Mouse (Mus musculus) gastrocnemius, postnatal 14 days (tissue): ENCODE measurements around the gene Zfp639. TPM values are rescaled to one million over a fixed set of nuclear protein-coding genes. Genes with fewer than 3 reads are reported as not detected.
A peak's percentile ranks its signal among the peaks of the same experiment; 100 is the strongest.

Experiments
- DNase-seq: peaks from one replicate; pipeline ENCODE4 v3.0.0; 2021; ENCODE audit warnings: mixed read lengths
- intact Hi-C: fragments of 180-260 bp; cut with DNase I; formaldehyde crosslinking; loops from one replicate; pipeline ENCODE4 v1.15.1; 2025; ENCODE audit warnings: low total_unique reads
- long read RNA-seq, 2 experiments: library from polyadenylated mRNA; stranded (forward); transcript quantifications; one replicate each; pipeline ENCODE4 v2.0.0; 2021
- total RNA-seq, 2 experiments: library from RNA; stranded (reverse); gene quantifications; 2 replicates each; pipeline ENCODE4 v1.2.3; 2021

The Zfp639 gene
- 10 to 100 TPM; 17.9 to 19.8 TPM for total RNA-seq
- long read RNA-seq, experiment 1, partial matches to known transcripts: 2 of 18 reads
- long read RNA-seq, experiment 1, other reads (novel, unspliced or antisense): 9 of 18 reads
- long read RNA-seq, experiment 2, transcript Zfp639-202 (7 exons, 1,988 nt): major isoform, 11 of 21 reads
- long read RNA-seq, experiment 2, partial matches to known transcripts: 2 of 21 reads
- long read RNA-seq, experiment 2, other reads (novel, unspliced or antisense): 5 of 21 reads

DNA sequence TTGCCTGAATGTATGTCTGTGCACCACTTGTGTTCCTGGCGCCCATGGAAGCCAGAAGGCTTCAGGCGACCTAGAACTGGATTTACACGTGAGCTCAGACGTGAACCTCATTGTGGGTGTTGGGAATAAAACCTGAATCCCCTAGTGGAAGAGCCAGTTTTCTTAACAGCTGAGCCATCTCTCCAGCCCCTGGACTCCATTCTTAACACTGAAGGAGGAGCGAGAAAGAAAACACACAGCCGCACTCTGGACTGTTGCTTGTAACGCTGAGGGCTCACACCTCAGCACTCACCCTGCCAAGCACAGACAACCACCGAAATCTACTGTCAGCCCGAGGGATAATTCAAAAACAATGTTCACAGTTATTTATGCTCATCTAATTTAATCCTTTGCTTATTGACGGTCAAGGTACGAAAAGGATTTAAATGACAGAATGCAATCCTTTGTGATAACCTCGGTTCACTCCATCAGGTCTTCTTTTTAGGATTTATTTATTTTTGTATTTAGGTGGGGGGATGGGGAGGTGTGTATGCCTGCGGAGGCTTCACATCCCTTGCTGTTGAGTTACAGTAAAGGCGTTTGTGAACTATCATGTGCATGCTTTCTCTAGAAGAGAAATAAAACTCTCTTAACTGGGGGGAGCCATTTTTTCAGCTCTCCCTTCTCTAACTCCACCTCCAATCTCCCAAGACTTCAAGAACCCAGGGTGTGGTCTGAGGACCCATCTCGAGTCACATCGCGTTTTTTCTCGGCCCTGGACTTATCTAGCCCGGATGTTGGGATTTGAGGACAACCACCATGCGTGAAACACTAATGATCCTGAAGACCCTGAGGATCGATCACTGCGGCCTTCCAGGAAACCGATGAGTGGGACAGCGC lies at the start of gene Zfp639:
Gene Zfp639, plus strand, starts transcription at position 764 of the 879 bp plus-strand sequence.
- intact Hi-C loops: loop anchor here (2.0 kb wide), 1 partner anchor 177 kb away; no protein-coding TSS in a partner anchor
- DNase-seq: no peak

DNA sequence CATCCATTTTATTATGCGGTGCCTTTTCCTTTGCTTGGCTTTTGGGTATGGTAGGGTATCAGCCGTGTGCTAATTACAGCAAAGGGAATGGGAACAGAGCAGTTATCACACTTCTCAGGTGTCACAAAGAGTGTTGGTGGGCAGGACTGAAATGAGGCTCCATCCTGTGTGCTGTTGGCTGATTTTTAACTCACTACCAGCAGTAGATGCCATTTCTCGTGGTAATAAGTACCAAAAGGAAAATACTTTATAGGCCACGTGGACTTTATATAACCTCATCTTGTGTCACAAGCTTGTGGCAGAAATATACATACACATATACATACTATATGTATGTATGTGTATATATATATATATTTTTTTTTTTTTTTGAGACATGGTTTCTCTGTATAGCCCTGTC lies 42.7 kb upstream of the Zfp639 start:
- DNase-seq: no peak
- intact Hi-C loops: no loop called here

DNA sequence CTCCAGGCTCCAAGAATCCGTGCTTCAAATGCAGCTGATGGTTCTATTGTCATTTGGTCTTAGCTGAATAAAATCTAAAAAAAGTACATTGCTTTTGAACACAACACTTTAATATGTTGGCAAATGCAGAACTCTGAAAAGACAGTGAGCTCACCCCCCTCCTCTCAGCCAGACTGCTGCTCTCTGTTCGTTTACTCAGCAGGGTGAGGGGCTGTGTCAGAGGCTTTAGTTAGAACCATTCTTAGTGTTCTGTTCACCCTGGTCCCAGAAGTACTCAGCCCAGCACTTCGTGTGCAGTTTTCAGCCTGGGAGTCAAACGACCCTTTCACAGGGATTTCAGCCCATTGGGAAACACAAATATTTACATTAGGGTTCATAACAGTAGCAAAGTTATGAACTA lies 41.6 kb upstream of the Zfp639 start:
- no peak for DNase-seq
- intact Hi-C loops: no loop called here

- DNase-seq: no peak
- intact Hi-C loops: no loop called here
Observed at GRCm38 (mm10) chr3:32470449-32470848, 39.6 kb upstream of the Zfp639 start.

DNA sequence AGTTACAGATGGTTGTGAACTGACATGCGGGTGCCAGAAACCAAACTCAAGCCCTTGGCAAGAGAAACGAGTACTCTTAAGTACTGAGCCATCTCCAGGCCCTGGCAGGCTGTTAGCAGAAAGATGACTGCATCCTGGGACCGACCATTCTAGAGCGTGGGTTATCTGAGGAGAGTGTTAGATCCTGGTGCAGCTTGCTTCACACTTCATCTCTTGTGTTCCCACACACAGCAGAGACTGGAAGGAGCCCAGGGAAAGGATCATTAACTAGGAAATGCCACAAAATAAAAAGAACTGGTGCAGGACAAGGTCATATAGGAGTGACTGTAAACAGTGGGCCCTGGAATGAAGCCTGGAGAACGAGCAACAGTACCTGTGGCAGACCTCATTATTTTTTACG lies 39.0 kb upstream of the Zfp639 start:
- DNase-seq: peak; percentile 59
- intact Hi-C loops: no loop called here

- intact Hi-C loops: no loop called here
Observed at GRCm38 (mm10) chr3:32472191-32472900, 37.7 kb upstream of the Zfp639 start.

GRCm38 (mm10) chr3:32473184-32473583 lies 36.9 kb upstream of the Zfp639 start:
- no peak for DNase-seq
- intact Hi-C loops: no loop called here

More at GRCm38 (mm10) chr3:32472191-32472900, 37.7 kb upstream of the Zfp639 start:
- peak; percentile 29 for DNase-seq

- DNase-seq: no peak
- intact Hi-C loops: no loop called here
Observed at GRCm38 (mm10) chr3:32479961-32480360, 30.1 kb upstream of the Zfp639 start.

DNA sequence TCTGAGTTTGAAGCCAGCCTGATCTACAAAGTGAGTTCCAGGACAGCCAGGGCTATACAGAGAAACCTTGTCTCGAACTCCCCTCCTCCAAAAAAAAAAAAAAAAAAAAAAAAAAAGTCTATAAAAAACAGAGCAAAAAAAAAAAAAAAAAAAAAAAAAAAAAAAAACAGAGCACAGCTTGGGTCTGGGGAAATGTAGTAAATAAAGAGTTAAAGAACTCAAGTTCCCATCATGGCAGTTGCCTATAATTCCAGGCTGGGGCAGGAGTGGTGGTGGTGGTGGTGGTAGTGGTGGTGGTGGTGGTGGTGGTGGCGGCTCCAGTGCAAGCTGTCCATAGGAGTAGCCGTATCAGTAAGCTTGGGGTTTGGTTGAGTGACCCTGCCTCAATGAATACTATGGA lies 27.0 kb upstream of the Zfp639 start:
- DNase-seq: no peak
- intact Hi-C loops: no loop called here

DNA sequence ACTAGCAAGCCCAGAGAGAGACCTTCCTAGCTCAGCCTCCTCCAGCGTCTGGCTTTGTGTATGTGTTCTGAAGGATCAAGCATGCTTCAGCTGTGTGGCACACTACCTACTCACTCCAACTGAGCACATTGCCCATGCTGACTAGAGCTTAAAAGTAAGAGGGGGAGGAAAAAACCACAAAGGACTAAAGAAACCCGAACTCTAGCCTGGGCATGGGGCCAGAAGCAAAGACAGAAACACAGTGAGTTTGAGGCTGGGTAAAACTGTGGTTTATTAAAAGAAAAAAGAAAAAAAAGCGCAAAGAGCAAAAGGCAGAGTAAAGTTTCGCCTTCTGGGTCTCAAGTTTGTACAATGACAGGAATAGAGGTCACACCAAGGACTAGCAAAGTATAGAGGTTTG lies 23.5 kb upstream of the Zfp639 start:
- DNase-seq: no peak
- intact Hi-C loops: no loop called here

DNA sequence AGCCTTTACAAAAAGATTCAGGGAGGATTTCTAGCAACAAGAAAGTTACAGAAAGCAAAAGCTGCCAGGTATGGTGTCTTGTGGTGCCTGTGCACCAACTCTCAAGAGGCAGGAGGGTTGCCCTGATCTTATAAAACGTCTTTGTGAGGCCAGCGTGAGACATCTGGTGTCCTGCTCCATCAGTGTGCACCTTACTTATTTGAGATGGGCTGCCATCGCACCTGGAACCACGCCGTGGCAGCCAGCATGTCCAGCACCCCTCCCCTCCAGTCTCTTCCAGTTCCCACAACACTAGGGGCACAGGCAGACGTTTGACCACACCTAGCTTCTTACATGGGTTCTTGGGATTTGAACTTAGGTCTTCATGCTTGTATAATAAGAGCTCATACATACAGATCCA lies 21.9 kb upstream of the Zfp639 start:
- intact Hi-C loops: no loop called here
- DNase-seq: no peak

DNA sequence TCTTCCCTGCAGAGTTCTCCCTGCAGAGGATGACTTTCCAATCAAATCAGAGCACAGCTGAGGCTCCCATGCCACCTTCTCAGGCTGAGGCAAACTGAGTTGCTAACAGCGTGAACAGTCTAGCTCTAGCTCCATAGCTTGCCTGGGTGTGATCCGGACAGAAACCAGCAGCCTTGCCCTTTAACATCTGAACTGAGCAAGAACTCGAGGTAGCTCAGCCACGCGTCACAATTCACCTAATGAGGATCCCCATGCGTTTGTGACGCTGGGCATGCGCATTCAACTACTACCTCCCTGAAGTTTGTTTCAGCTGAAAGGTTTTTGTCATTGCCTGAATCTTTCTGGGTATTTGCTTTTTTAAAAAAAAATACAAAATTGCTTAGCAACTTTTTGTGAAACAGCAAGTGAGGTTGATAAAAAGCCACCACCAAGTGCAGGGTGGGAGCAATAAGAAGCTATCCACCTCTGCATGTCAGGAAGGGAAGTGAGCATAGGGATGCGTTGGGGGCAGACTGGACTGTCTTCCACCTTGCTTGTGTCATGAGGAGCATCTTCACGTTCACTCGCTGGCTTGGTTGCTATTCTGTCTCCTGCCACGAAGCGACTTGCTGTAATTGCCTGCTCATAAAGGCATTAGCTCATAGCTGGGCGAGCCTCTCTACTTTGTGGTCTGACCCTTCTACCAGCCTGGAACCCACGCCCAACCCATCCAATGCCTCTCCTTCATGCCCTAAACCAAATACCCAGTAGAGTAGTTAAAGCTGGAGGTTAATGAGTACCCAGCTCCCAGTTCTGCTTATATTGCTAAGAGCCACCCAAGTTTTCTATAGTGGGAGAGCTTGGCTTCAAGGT lies 19.8 kb upstream of the Zfp639 start:
- DNase-seq: no peak
- intact Hi-C loops: no loop called here

DNA sequence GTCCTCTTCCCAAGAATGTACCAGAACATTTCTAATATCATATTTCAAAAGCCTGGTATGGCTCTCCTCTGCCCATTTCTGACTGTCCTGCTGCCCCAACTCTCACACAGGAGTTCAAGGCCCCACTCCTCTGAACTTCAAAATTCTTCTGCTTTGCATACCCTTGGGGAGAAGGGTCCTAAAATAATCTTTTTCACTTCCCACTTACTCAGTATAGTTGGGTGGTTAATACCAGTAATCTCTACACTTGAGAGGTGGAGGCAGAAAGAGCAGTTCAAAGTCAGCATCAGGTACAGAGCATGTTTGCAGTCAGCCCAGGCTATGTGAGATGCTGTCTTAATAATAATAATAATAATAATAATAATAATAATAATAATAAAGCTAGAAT lies 19.1 kb upstream of the Zfp639 start:
- intact Hi-C loops: no loop called here
- no peak for DNase-seq

DNA sequence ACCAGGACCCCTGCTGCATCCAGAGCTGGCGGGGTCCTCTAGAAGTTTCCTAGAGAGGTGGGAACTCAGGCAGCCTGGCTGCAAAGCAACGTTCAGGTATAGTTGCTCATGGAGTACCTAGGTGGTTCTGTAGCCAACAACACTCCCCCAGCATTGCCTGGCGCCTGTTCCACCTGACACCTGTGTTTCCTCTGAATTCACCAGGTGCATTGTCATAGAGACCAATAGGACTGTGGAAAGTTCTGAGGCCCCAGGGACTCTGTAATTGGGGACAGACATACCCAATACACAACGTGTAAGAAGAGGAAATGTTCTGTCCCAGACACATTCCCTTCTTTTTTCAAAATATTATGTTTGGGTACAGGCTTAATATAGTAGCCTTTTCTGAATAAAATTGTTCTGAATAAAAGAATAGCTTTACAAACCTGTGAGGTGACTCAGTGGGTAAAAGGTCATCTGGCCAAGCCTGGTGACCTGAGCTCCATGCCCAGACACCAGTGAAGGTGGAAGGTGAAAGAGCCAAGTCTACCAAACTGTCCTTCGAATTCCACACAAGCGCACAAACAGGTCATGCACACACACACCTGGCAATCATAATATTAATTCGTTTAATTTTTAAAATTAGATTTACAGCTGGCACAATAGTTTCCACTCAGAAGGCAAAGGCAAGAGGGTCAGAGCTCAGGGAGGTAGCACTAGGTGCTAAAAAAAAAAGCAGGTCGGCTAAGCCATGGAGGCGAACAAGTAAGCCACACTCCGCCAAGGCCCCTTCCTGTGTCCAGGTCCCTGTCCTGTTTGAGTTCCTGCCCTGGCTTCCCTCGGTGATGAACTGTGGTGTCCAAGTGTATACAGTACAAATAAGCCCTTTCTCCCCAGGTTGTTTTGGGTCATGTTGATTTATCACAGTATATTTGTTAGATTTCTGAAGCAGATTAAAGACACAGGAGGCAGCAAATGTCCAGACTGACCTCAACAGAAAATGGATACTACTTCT lies 17.7 kb upstream of the Zfp639 start, which contains the start of gene Kcnmb3:
Gene Kcnmb3, minus strand, starts transcription at position 135 of the 994 bp plus-strand sequence.
- intact Hi-C loops: no loop called here

GRCm38 (mm10) chr3:32494387-32495087 lies 15.5 kb upstream of the Zfp639 start:
- DNase-seq: no peak
- intact Hi-C loops: no loop called here

More for the DNA sequence above, 17.7 kb upstream of the Zfp639 start, which contains the start of gene Kcnmb3:
- no peak for DNase-seq

DNA sequence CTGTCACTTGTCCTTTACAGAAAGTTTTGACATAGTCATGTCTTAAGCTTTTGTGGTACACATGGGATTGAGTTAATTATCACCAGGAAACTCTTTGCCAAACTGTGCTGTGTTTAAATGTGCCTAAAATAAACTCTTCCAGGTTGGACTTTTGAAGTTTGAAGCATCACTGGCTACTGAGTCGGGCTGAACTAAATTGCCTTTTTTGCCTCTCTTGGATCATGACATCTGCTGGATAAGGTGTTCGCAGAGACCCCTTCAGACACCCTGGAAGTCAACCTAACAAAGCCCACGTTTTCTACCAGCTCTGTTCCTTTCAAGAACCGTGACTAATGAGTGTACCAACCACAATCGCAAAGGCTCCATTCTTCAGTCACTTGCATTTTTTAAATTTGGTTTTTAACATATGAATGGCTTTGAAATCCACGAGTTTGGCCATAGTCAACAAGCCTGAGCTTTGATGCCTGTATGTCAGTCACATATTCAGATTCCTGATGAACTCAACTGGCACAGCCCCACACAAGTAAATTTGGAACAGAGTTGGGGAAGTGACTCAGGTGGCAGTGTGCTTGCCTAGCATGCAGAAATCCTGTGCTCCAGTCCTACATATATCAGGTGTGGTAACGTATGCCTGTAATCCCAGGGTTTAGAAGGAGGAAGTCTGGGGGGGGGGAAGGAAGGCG lies 14.8 kb upstream of the Zfp639 start:
- DNase-seq: no peak
- intact Hi-C loops: no loop called here
